Mouse (Mus musculus) embryonic facial prominence, embryonic 14.5 days (tissue): ENCODE results near the gene Macrod1. TPM values are rescaled to one million over a fixed set of nuclear protein-coding genes. Genes with fewer than 3 reads are reported as not detected.

Experiments used
- ATAC-seq: fragments of 200-750 bp; cut with Nextera tagmentation; 2 replicates; pipeline ENCODE4 v1.8.0; 2017; ENCODE audit warnings: low read depth, moderate number of reproducible peaks, moderate TSS enrichment
- DNase-seq: peaks from one replicate; pipeline ENCODE4 v3.0.0-alpha.2; 2015; ENCODE audit warnings: low spot score
- H3K27ac ChIP-seq: fragments of 300-500 bp; sonication (generic); replicated peaks from 2 replicates; pipeline ENCODE4 v1.5.1; 2014; ENCODE audit warnings: low read depth, mild to moderate bottlenecking, low read length, moderate library complexity
- H3K27me3 ChIP-seq: fragments of 300-500 bp; sonication (generic); replicated peaks from 2 replicates; pipeline ENCODE4 v1.6.1; 2014; ENCODE audit warnings: low read length; ENCODE audit not compliant: control insufficient read depth, insufficient read depth
- H3K36me3 ChIP-seq: fragments of 300-500 bp; sonication (generic); 2 replicates; pipeline ENCODE4 v1.6.1; 2014; ENCODE audit warnings: low read length, mixed read lengths; ENCODE audit not compliant: control insufficient read depth, insufficient read depth
- H3K4me1 ChIP-seq: fragments of 300-500 bp; sonication (generic); 2 replicates; pipeline ENCODE4 v1.6.1; 2014; ENCODE audit warnings: antibody characterized with exemption, low read length; ENCODE audit not compliant: control insufficient read depth, insufficient read depth
- H3K4me2 ChIP-seq: fragments of 300-500 bp; sonication (generic); 2 replicates; pipeline ENCODE4 v1.6.1; 2014; ENCODE audit warnings: low read depth, mild to moderate bottlenecking, low read length, moderate library complexity, mixed read lengths
- H3K4me3 ChIP-seq: fragments of 300-500 bp; sonication (generic); 2 replicates; pipeline ENCODE4 v1.5.1; 2014; ENCODE audit warnings: low read depth, mild to moderate bottlenecking, low read length
- H3K9ac ChIP-seq: fragments of 300-500 bp; sonication (generic); 2 replicates; pipeline ENCODE4 v1.6.1; 2014; ENCODE audit warnings: low read depth, mild to moderate bottlenecking, low read length, moderate library complexity, mixed read lengths
- H3K9me3 ChIP-seq: fragments of 300-500 bp; sonication (generic); 2 replicates; pipeline ENCODE4 v1.6.1; 2016; ENCODE audit warnings: low read length; ENCODE audit not compliant: control insufficient read depth
- WGBS: fragments of 180-500 bp; shearing (Covaris S2); extraction: QIAGEN DNeasy Blood & Tissue Kit; methylation state at CpG from one replicate; pipeline ENCODE4 v1.1.7; 2014; 5-methylcytosine and 5-hydroxymethylcytosine counted together
- polyA plus RNA-seq: library from polyadenylated mRNA; unstranded; fragments of >200 nt; fragmentation: Nextera tagmentation; extraction: Ambion mirVana; gene quantifications from 2 replicates; pipeline ENCODE4 v1.2.1, GENCODE M21; 2014

Gene Macrod1
- polyA plus RNA-seq, 1 experiment from 2014 or later: 30.3 TPM

DNA sequence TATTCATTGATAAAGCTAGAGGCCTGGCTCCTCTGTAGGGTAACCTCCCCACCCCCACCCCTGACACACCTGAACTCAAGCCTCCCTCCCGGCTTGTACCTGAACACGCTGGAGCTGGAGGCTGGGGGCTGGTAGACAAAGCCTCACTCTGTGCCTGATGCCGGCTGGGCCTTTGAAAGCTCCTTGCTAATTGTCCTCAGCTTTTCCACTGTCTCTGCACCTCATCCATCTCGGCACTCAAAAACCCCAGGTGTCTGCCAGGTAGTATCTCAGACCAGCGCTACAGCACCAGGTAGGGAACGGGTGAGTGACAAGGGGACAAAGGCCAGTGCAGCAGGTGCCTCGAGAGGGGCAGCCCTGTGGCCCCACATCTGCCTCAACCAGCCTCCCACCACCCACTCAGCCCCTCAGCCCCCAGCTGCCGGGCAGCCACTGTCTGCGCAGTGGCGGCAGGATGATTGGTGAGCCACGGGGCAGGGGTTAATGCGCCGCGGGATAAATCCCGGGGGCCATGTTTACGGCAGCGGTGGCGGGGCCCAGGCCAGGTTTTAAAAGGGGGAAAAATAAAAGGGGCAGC, 129.2 kb downstream of the Macrod1 start:
- ATAC-seq (no peak), DNase-seq (no peak)
- 13% methylated on average over 18 of the region's 18 CpGs for WGBS
- Histone ChIP-seq H3K36me3 (no peaks in the 10 kb centered on the region), H3K4me1 (peaks cover 21% of the 10 kb centered on the region), H3K27ac (no peak overlapping the region), H3K9ac (no peak overlapping the region), H3K4me3 (no peak overlapping the region), H3K9me3 (no peaks in the 10 kb centered on the region), H3K27me3 (no peaks in the 10 kb centered on the region), H3K4me2 (no peak overlapping the region)

GRCm38 (mm10) chr19:7187157-7187556, 130.5 kb downstream of the Macrod1 start:
- H3K4me1 ChIP-seq: peaks cover 14% of the 10 kb centered on the region

GRCm38 (mm10) chr19:7189026-7189425, 132.4 kb downstream of the Macrod1 start:
- Histone ChIP-seq H3K4me2 (no peak overlapping the region), H3K4me3 (no peak overlapping the region), H3K4me1 (peaks cover 3% of the 10 kb centered on the region; the same call in 1 of the 2 replicates), H3K9ac (no peak overlapping the region), H3K36me3 (no peaks in the 10 kb centered on the region), H3K27ac (no peak overlapping the region), H3K27me3 (no peaks in the 10 kb centered on the region), H3K9me3 (no peaks in the 10 kb centered on the region)
- WGBS: 79% methylated on average over 4 of the region's 4 CpGs
- no peak for DNase-seq
- no peak for ATAC-seq

More at GRCm38 (mm10) chr19:7187157-7187556, 130.5 kb downstream of the Macrod1 start:
- DNase-seq (peak; percentile 51), ATAC-seq (no peak)
- no peaks in the 10 kb centered on the region for H3K27me3 ChIP-seq
- no peak overlapping the region for H3K27ac ChIP-seq
- no peak overlapping the region for H3K4me2 ChIP-seq
- 40% methylated on average over 5 of the region's 5 CpGs for WGBS
- H3K4me3 ChIP-seq: no peak overlapping the region
- H3K9ac ChIP-seq: no peak overlapping the region
- no peaks in the 10 kb centered on the region for H3K9me3 ChIP-seq
- no peaks in the 10 kb centered on the region for H3K36me3 ChIP-seq

- Histone ChIP-seq H3K4me2 (no peak overlapping the region), H3K9ac (no peak overlapping the region), H3K4me1 (peaks cover under 1% of the 10 kb centered on the region; the same call in 1 of the 2 replicates), H3K36me3 (no peaks in the 10 kb centered on the region), H3K27me3 (no peaks in the 10 kb centered on the region), H3K9me3 (no peaks in the 10 kb centered on the region), H3K27ac (no peak overlapping the region), H3K4me3 (no peak overlapping the region)
- no peak for ATAC-seq
- DNase-seq: no peak
- 52% methylated on average over 5 of the region's 5 CpGs for WGBS
These were observed 134.4 kb downstream of the Macrod1 start for GRCm38 (mm10) chr19:7190986-7191385.

GRCm38 (mm10) chr19:7191639-7192038, 135.0 kb downstream of the Macrod1 start:
- no peak for ATAC-seq
- WGBS: 47% methylated on average over 6 of the region's 6 CpGs
- H3K4me3 ChIP-seq: no peak overlapping the region

GRCm38 (mm10) chr19:7192561-7192967, 136.0 kb downstream of the Macrod1 start:
- 61% methylated on average over 2 of the region's 2 CpGs for WGBS
- Histone ChIP-seq H3K4me2 (no peak overlapping the region), H3K36me3 (peaks cover 3% of the 10 kb centered on the region; the same call in 1 of the 2 replicates), H3K9me3 (no peaks in the 10 kb centered on the region), H3K9ac (no peak overlapping the region), H3K27ac (no peak overlapping the region), H3K27me3 (no peaks in the 10 kb centered on the region), H3K4me1 (peaks cover 7% of the 10 kb centered on the region; the same call in 1 of the 2 replicates), H3K4me3 (no peak overlapping the region)
- ATAC-seq (no peak), DNase-seq (no peak)

More at GRCm38 (mm10) chr19:7191639-7192038, 135.0 kb downstream of the Macrod1 start:
- H3K4me1 ChIP-seq: peaks cover 3% of the 10 kb centered on the region; the same call in 1 of the 2 replicates
- no peaks in the 10 kb centered on the region for H3K36me3 ChIP-seq
- H3K27ac ChIP-seq: no peak overlapping the region
- H3K9ac ChIP-seq: no peak overlapping the region
- H3K9me3 ChIP-seq: no peaks in the 10 kb centered on the region
- H3K4me2 ChIP-seq: no peak overlapping the region
- no peaks in the 10 kb centered on the region for H3K27me3 ChIP-seq
- DNase-seq: no peak

DNA sequence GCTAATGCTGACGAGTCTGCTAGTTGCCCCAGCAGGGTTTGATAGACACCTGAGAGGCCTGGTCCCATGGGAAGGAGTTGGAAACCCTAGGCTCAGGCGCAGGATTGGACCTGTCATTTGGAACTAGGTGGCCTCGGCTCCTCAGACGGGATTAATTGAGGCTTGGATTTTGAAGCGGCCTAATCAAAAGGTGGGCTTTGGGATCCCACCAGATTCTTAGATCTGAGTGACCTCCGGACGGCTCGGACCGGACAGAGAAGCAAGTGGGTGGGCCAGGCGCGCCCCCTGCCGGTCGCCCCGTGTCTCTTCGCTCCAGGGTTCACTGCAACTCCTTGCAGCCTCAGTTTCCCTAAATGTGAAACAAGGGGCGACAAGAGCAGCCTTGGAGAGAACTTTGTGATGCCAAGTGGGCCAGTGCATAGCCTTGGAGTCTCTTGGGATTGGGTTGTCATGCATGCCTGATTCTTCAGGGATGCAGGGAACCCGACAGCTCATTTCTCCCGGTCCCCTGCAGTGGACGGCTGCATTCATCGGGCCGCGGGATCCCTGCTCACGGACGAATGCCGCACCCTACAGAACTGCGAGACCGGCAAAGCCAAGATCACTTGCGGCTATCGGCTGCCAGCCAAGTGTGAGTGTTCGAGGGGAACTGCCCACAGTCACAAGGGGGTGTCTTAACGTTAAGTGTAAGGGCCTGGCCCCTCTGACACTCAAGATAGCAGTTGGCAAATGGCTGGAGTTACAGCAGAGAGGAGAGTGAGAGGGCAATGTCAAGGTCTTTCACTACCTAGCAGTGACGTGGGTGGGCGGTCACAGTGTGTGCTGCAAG, 139.5 kb downstream of the Macrod1 start:
- DNase-seq (peak; percentile 68), ATAC-seq (peak; percentile 38)
- H3K27ac ChIP-seq: no peak overlapping the region
- no peak overlapping the region for H3K4me3 ChIP-seq
- H3K9ac ChIP-seq: no peak overlapping the region
- H3K4me1 ChIP-seq: peaks cover 7% of the 10 kb centered on the region; the same call in 1 of the 2 replicates
- WGBS: 13% methylated on average over 31 of the region's 33 CpGs
- no peaks in the 10 kb centered on the region for H3K27me3 ChIP-seq
- H3K4me2 ChIP-seq: no peak overlapping the region
- no peaks in the 10 kb centered on the region for H3K9me3 ChIP-seq
- H3K36me3 ChIP-seq: peaks cover 39% of the 10 kb centered on the region

- H3K4me1 ChIP-seq: peaks cover 7% of the 10 kb centered on the region; the same call in 1 of the 2 replicates
- ATAC-seq (peak; percentile 19; the same call in 1 of the 2 replicates), DNase-seq (peak; percentile 40)
- no peak overlapping the region for H3K4me2 ChIP-seq
- peaks cover 46% of the 10 kb centered on the region for H3K36me3 ChIP-seq
- no peaks in the 10 kb centered on the region for H3K27me3 ChIP-seq
- WGBS: 12% methylated on average over 16 of the region's 17 CpGs
- no peak overlapping the region for H3K27ac ChIP-seq
- H3K9ac ChIP-seq: no peak overlapping the region
- H3K4me3 ChIP-seq: no peak overlapping the region
- no peaks in the 10 kb centered on the region for H3K9me3 ChIP-seq
These were observed 140.2 kb downstream of the Macrod1 start for GRCm38 (mm10) chr19:7196741-7197270.
